ENCODE assay signal across 10 mouse cellular contexts in the genomic region with DNA sequence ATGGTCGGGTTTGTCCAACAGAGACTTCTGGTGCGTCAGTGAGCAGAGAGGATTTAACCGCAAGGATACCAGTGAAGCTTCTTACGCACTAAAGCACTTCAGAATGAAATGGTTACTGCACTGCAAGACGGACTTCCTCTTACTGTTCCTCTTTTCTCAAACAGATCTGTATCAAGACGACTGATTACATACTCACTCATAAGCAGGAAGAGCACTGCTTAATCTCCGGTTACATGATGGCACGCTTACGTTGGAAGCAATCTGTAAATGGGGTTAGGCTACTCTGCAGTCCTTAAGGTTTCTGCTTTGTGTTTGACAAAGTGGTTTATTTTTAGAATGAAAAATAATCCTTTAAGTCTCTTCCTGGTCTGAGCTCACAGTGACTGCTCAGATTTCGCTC. TPM values are rescaled to one million over a fixed set of nuclear protein-coding genes. Genes with fewer than 3 reads are reported as not detected.
DNase-seq lines count a peak whose midpoint lies in the region; ATAC-seq and TF ChIP-seq lines count a peak whose summit lies in the region.
"Had no signal": no experiment of that assay in that cellular context is flagged by ENCODE, and none has a peak within 500 bp of the region (broad histone marks: within the 10 kb centered on the region; RNA-seq: fewer than 3 reads in every experiment).

No protein-coding gene starts in this region.

- TF ChIP-seq POLR2A in lung, adult 2 months (IDR thresholded peaks at IDR 0.05; ENCODE audit: borderline replicate concordance, extremely low read depth, low read depth, low read length) = no peak

- ATAC-seq in CD4-positive, CD25-positive, alpha-beta regulatory T cell, adult 4 months = no peak
- ATAC-seq: activated CD4-positive, CD25-positive, alpha-beta regulatory T cell, adult 4 months had no signal

- H3K4me1 ChIP-seq in lung, adult 2 months (ENCODE audit: control insufficient read depth, insufficient read depth, low read length) = no peaks in the 10 kb centered on the region
- H3K4me1 ChIP-seq: limb, embryonic 10.5 days had no signal

- DNase-seq in CD4-positive, CD25-positive, alpha-beta regulatory T cell, adult 2 months (ENCODE audit: low read depth, low spot score) = peak; percentile 1
- DNase-seq in left cerebral cortex, adult 2 months (ENCODE audit: extremely low spot score in 1 of 2, low spot score in 2 of 2) = no peak
- DNase-seq in left cerebral cortex, postnatal 4 days = no peak
- no peak for DNase-seq in lung, adult 2 months
- peak; percentile 34 for DNase-seq in retina, postnatal 7 days (ENCODE audit: low read depth, low spot score)
- no peak for DNase-seq in adrenal gland, adult (ENCODE audit: inconsistent age in 2 of 2, low spot score in 1 of 2)
- DNase-seq in spleen, postnatal 4 days (ENCODE audit: low spot score in 2 of 2) = no peak

- 15% methylated on average over 10 of the region's 10 CpGs for WGBS in lung, adult 2 months

- 0 out of 2 replicates have a peak overlapping the region, but pooled peaks have one; percentile 4 for H3K4me3 ChIP-seq in left cerebral cortex, adult 2 months
- H3K4me3 ChIP-seq in lung, adult 2 months (replicated peaks; ENCODE audit: extremely low read depth, low read depth, low read length) = peak overlapping the region; percentile 24
- H3K4me3 ChIP-seq: limb, embryonic 10.5 days had no signal

- no peak for TF ChIP-seq CTCF in left cerebral cortex, adult 2 months (IDR thresholded peaks at IDR 0.05)
- no peak for TF ChIP-seq CTCF in lung, adult 2 months (IDR thresholded peaks at IDR 0.05; ENCODE audit: insufficient read depth, low read length)

- intact Hi-C loops in left cerebral cortex, adult 2 months (cut with DNase I) = loop anchor here (10.0 kb wide), 1 partner anchor 376 kb away; no protein-coding TSS in a partner anchor
- intact Hi-C loops in left cerebral cortex, postnatal 4 days (cut with DNase I) = loop anchor here (10.0 kb wide), 2 partner anchors 346 to 706 kb away; a partner anchor contains a TSS

- peak overlapping the region; percentile 32; the same call in 1 of the 2 replicates for H3K27ac ChIP-seq in left cerebral cortex, adult 2 months
- H3K27ac ChIP-seq: limb, embryonic 10.5 days had no signal

RNA-seq across cellular contexts. Expression of a gene that starts 7.1 kb away (rescaled TPM):
- polyA plus RNA-seq in CD4-positive, CD25-positive, alpha-beta regulatory T cell, adult 4 months (2017; shearing (Covaris generic)) = under 1 TPM in 1 of 2 experiments, not detected in 1; 0.43 TPM
- total RNA-seq in left cerebral cortex, adult 2 months (2021) = 10 to 100 TPM; 90.4 to 91.8 TPM
- total RNA-seq in left cerebral cortex, postnatal 4 days (2021) = 10 to 100 TPM; 64.7 to 71.7 TPM
- 2.7 and 3.8 TPM in 2 replicates for polyA plus RNA-seq in lung, adult 2 months (2012; rRNA removed)

Comparison
In these comparisons a context has a peak if more than half of its experiments do, and no peak if none do; other contexts are left out.
1. DNase-seq: peak in CD4-positive, CD25-positive, alpha-beta regulatory T cell, adult 2 months (single experiment) and retina, postnatal 7 days (single experiment); none in left cerebral cortex, adult 2 months (0 of 2), left cerebral cortex, postnatal 4 days (single experiment), lung, adult 2 months (single experiment), adrenal gland, adult (0 of 2) and spleen, postnatal 4 days (0 of 2).